Mouse (Mus musculus) liver, adult (tissue): ENCODE measurements around the gene Ttc33.

Experiments
- GATA4 ChIP-seq: IDR thresholded peaks from 2 replicates; pipeline ENCODE4 v1.6.1; 2014; ENCODE audit warnings: mild to moderate bottlenecking, low read length; ENCODE audit not compliant: insufficient replicate concordance

The Ttc33 gene

GRCm38 (mm10) chr15:5209116-5209515 lies 23.8 kb downstream of the Ttc33 start:
- TF ChIP-seq GATA4, result no peak

- no peak for TF ChIP-seq GATA4
These were observed 35.2 kb downstream of the Ttc33 start for GRCm38 (mm10) chr15:5220491-5220890.

GRCm38 (mm10) chr15:5234659-5235058 lies 49.3 kb downstream of the Ttc33 start:
- TF ChIP-seq GATA4, result no peak

GRCm38 (mm10) chr15:5235527-5235926 lies 50.2 kb downstream of the Ttc33 start:
- no peak for TF ChIP-seq GATA4

GRCm38 (mm10) chr15:5236538-5236937 lies 51.2 kb downstream of the Ttc33 start:
- TF ChIP-seq GATA4, result no peak

- no peak for TF ChIP-seq GATA4
These were observed 51.8 kb downstream of the Ttc33 start for GRCm38 (mm10) chr15:5237012-5237660.

GRCm38 (mm10) chr15:5238073-5238472 lies 52.7 kb downstream of the Ttc33 start:
- TF ChIP-seq GATA4, result no peak

- TF ChIP-seq GATA4, result no peak
These were observed 53.2 kb downstream of the Ttc33 start for GRCm38 (mm10) chr15:5238553-5238952.

GRCm38 (mm10) chr15:5239361-5239760 lies 54.0 kb downstream of the Ttc33 start:
- TF ChIP-seq GATA4, result no peak

- no peak for TF ChIP-seq GATA4
These were observed 54.6 kb downstream of the Ttc33 start for GRCm38 (mm10) chr15:5239901-5240300.

GRCm38 (mm10) chr15:5240360-5240759 lies 55.0 kb downstream of the Ttc33 start:
- TF ChIP-seq GATA4, result no peak

GRCm38 (mm10) chr15:5241304-5242201 lies 56.2 kb downstream of the Ttc33 start:
- no peak for TF ChIP-seq GATA4

- no peak for TF ChIP-seq GATA4
These were observed 57.1 kb downstream of the Ttc33 start for GRCm38 (mm10) chr15:5242241-5243035.

- no peak for TF ChIP-seq GATA4
These were observed 58.0 kb downstream of the Ttc33 start for GRCm38 (mm10) chr15:5243036-5243958.
